Mouse (Mus musculus) liver, adult 2 months (tissue): ENCODE data around the gene Ptpn23.

Experiments used
- CTCF ChIP-seq: fragments of 200-500 bp; IDR thresholded peaks from 2 replicates; pipeline ENCODE4 v1.5.1; 2011; ENCODE audit warnings: low read depth, low read length, control low read depth
- POLR2A ChIP-seq: fragments of 200-500 bp; IDR thresholded peaks from 2 replicates; pipeline ENCODE4 v1.6.1; 2011; ENCODE audit warnings: low read length, control low read depth; ENCODE audit not compliant: insufficient read depth; ENCODE audit errors: extremely low read depth

GRCm38 (mm10) chr9:110350612-110351011 is 57.4 kb downstream of the Ptpn23 start:
- no peak for TF ChIP-seq CTCF
- TF ChIP-seq POLR2A = no peak
